Mouse (Mus musculus) kidney, postnatal 10 days (tissue): Measurements from ENCODE around the gene Sh2b3.

Experiments used
- DNase-seq: peaks from one replicate; pipeline ENCODE4 v3.0.0; 2021; ENCODE audit warnings: mixed read lengths

Sh2b3 gene

DNA sequence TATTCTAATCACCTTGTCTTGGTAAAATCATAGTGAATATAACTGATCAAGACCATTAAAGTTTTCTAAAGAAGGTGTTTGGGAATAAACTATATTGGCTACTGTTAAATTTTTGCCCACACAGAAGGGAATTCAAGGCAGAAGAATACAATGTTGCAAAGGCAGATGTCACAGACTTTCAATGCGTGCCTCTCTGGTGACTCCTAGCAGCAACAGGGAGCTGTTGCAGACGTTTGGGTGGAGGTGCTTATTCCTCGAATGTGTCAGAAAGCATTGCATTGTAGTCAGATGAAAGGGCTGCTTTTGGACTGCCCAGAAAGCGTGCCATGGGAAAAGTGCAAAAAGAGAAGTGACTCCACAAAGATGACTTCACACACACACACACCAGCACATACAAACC is 55.0 kb downstream of the Sh2b3 start:
- DNase-seq, result no peak

- DNase-seq, result no peak
Measured at GRCm38 (mm10) chr5:121780180-121780579, 57.3 kb downstream of the Sh2b3 start.

GRCm38 (mm10) chr5:121778485-121779119 is 58.8 kb downstream of the Sh2b3 start:
- DNase-seq, result peak; percentile 25

DNA sequence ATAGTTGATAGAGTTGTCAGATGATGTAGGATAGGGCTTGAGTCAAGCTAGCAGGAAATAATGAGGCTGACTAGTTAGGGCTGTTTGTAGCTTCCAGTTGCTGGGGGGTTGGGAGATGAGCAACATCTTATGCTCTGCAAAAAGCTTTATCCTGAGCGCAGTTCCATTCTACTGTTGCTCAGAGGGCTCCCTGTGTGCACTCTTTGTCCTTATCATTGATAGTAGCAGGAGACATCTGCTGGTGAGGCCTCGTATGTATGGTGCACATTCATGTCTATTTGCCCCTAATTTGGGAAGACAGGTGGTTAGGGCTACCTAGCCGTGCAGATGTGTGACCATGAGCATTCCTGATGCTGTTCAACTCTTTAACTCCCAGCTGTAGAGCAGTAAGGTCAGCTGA is 65.8 kb downstream of the Sh2b3 start:
- no peak for DNase-seq

GRCm38 (mm10) chr5:121769827-121770226 is 67.6 kb downstream of the Sh2b3 start:
- DNase-seq, result peak; percentile 70

DNA sequence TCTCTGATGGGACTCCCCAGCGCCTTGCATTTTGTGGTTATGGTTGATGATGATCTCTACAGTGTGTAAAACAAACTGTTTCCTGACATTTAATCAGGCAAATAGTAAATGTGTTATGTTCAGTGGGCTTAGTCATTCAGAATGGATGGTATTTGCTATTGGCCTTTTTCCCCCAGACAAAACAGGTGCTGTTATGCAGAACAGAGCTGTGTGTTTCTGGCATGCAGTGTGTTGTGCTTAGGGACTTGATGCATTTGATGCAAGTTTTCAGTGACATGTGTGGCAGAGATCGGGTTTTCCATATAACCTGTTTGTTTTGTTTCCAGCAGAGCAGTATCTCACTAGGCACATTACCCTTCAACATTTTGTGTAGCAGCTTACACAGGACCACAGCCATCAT is 69.9 kb downstream of the Sh2b3 start:
- DNase-seq, result no peak

GRCm38 (mm10) chr5:121766038-121766773 is 71.2 kb downstream of the Sh2b3 start:
- DNase-seq, result no peak
